Mouse (Mus musculus): Measurements from ENCODE around the gene Usp9x.

GRCm38 (mm10) chrX:13096985-13097384, 25.7 kb downstream of the Usp9x start:
- TF ChIP-seq CTCF (IDR thresholded peaks at IDR 0.05; ENCODE audit: extremely low read depth, insufficient read length, insufficient replicate concordance, low read depth, low read length) = no peak
- TF ChIP-seq POLR2A (IDR thresholded peaks at IDR 0.05; ENCODE audit: low read depth, low read length) = no peak

Measured in small intestine, adult 2 months (tissue).